Mouse (Mus musculus): ENCODE results near the gene Fcrla. TPM values are rescaled to one million over a fixed set of nuclear protein-coding genes. Genes with fewer than 3 reads are reported as not detected.
A peak's percentile ranks its signal among the peaks of the same experiment; 100 is the strongest.
"Not testable (repeated sequence)": the region's sequence is repeated elsewhere in the genome, so short reads cannot be mapped to it uniquely, and the experiment has no call there.

Fcrla gene
- not detected for total RNA-seq (2021)
- long read RNA-seq, experiment 1 = 0 reads
- long read RNA-seq, experiment 2 = 0 reads

DNA sequence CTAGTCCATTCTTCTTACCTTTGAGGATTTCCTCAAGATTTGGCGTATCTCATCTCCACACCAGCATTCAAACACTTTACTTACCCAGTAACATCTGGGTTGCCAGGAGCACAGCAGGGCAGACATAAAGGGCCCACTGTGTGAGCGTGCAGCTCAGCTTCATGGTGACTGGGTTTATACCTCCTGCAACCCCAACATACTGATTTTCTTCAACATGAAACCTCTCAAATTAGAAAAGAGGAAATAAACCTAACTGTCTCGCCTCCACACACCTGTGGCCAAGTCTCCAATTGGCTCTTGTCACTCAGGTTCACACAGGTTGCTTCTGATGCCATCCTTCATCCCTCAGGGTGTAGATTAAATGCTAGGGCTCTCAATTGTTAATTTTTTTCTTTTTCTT is at the start of gene Fcrla:
Gene Fcrla, minus strand, starts transcription at position 206 of the 400 bp plus-strand sequence.
- DNase-seq = no peak
- no peak within 1 kb of the TSS for H3K4me3 ChIP-seq
- TF ChIP-seq CTCF (IDR thresholded peaks at IDR 0.05) = no peak
- intact Hi-C loops (cut with DNase I) = no loop called here
- no peak within 1 kb of the TSS for H3K27ac ChIP-seq

DNA sequence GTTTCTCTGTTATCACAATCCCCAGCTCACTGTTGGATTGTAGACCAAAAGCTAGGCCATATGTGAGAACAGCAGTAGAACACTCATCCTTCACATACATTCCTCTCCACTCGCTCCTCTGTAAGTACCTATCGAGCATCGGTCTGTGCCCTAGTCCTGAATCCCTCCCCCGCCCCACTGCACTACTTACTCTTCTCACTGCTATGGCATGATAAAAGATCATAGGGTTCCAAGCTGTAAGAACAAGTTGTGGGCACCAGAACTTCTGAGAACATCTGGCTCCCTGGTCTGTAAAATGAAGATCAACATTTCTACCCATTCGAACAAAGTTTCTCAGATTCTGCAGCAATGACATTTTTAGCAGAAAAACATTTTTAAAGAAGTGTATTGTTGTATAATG is 49.1 kb upstream of the Fcrla start, which contains the start of gene Fcgr2b:
Gene Fcgr2b, minus strand, starts transcription at position 101 of the 400 bp plus-strand sequence.
- intact Hi-C loops (cut with DNase I) = no loop called here
- H3K27ac ChIP-seq = peak within 1 kb of the TSS; percentile 32
- TF ChIP-seq CTCF (IDR thresholded peaks at IDR 0.05) = no peak
- peak within 1 kb of the TSS; percentile 41 for H3K4me3 ChIP-seq
- DNase-seq = no peak

DNA sequence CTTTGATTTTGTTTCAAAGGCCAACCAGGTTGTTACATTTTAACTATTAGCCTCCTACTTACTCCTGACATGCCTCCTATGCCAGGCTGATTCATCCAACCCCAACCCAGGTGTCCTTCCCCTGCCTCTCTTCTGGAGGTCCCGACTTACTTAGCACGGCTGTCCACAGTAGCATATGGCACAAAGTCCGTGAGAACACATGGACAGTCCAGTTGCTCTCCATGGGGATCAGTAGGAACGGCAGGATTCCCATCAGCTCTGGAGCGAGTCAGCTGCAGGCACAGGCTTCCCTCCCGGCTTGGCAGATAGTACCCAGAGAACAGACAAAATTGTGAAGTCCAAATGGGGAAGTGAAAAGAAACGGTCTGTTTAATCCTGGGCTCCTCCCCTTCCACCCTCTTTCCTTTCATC is 48.4 kb upstream of the Fcrla start:
- DNase-seq = peak; percentile 27
- intact Hi-C loops (cut with DNase I) = no loop called here
- peak overlapping the region; percentile 41 for H3K4me3 ChIP-seq
- TF ChIP-seq CTCF (IDR thresholded peaks at IDR 0.05) = no peak
- H3K27ac ChIP-seq = peak overlapping the region; percentile 32

DNA sequence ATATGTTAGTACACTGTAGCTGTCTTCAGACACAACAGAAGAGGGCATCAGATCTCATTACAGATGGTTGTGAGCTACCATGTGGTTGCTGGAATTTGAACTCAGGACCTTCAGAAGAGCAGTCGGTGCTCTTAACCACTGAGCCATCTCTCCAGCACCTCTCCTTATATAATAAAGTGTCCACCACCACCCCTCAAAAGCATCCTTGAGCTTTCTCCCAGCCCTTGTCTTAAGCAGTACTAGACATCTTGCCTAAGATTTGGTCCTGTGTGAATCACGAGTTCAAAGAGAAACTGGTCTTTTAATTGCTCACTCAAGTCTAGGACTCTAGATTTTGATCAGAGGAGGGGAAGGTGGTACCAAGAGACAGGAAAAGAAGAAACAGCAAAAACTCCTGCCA is 48.0 kb upstream of the Fcrla start:
- Histone ChIP-seq H3K27ac (peak overlapping the region; percentile 32), H3K4me3 (peak overlapping the region; percentile 41)
- intact Hi-C loops (cut with DNase I) = not testable (repeated sequence)

DNA sequence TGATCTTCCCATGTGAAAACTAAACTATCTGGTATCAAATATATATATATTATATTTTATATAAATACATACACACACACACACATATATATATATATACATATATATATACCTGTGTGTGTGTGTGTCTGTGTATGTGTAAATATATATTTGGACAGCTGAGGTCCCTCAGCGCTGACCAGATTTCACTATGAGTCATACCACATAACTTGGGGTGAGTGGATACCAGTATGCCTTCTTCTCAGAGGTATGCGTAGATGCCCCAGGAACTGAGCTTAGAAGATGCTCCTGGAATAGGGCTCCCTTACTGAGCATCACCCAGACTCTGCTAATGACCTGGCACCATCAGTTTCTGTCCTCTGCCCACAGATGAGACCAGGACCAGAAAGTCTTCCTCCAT is 47.4 kb upstream of the Fcrla start:
- Histone ChIP-seq H3K27ac (no peak overlapping the region), H3K4me3 (peak overlapping the region; percentile 41)
- intact Hi-C loops (cut with DNase I) = no loop called here
- DNase-seq = no peak
- TF ChIP-seq CTCF (IDR thresholded peaks at IDR 0.05) = no peak

More for the DNA sequence above, 48.0 kb upstream of the Fcrla start:
- not testable (repeated sequence) for DNase-seq

DNA sequence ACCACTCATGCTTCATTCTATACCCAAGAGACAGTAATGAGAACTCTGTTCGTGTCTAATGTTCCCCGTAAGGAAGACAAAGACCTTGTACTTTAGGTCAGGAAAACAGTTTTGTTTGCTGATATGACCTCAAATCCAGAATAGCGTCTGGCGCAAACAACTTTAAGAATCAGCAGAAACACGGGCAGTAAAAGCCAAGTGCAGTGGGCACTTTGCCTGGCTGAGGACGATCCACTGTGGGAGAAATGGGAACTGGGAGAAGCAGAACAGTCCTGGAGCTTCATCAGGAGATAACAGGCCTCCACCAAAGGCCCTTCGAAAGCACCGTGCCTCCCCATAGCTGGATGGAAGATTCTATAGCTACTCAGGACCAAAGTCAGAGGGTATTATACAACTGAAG is 46.8 kb upstream of the Fcrla start:
- no peak for DNase-seq
- TF ChIP-seq CTCF (IDR thresholded peaks at IDR 0.05) = no peak
- 0 out of 2 replicates have a peak overlapping the region, but pooled peaks have one; percentile 3 for H3K4me3 ChIP-seq
- intact Hi-C loops (cut with DNase I) = no loop called here
- H3K27ac ChIP-seq = no peak overlapping the region

DNA sequence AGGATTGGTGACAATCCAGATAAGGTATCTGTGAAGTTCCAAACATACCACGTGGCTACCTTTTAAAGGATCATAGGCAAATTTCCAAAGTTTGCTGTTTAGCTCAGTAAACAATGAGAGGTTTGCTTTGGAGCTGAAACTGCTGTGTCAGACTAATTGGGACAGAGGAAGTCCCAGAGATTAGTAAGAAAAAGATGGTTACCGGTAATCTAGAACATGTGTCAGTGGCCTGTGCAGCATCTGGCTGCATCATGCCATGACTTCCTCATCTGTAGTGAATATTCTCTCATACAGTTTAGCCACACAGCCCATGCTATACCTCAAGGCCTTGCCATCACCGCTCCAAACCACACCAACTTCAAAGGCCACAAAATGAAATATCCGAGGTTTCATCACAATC is 45.6 kb upstream of the Fcrla start:
- TF ChIP-seq CTCF (IDR thresholded peaks at IDR 0.05) = no peak
- peak overlapping the region; percentile 7; the same call in 1 of the 2 replicates for H3K4me3 ChIP-seq
- DNase-seq = no peak
- intact Hi-C loops (cut with DNase I) = no loop called here
- H3K27ac ChIP-seq = no peak overlapping the region

DNA sequence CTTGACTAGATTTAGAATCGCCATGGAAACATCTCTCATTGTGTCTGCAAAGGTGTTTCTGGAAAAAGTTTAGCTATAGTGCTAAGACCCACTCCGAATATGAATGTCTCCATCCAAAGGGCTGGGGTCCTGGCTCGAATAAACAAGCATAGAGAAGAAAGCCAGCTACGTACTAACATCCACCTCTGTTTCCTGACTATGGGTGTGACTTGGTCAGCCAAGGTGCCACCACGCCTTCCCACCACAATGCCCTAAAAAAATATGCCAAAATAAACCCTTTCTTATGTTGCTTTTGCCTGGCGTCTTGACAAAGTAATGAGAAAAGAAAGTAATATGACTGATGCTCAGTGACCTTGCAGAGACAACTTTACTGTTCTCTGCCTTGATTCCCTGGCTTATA is 45.1 kb upstream of the Fcrla start:
- no peak for DNase-seq
- Histone ChIP-seq H3K4me3 (no peak overlapping the region), H3K27ac (no peak overlapping the region)
- intact Hi-C loops (cut with DNase I) = no loop called here
- TF ChIP-seq CTCF (IDR thresholded peaks at IDR 0.05) = no peak

DNA sequence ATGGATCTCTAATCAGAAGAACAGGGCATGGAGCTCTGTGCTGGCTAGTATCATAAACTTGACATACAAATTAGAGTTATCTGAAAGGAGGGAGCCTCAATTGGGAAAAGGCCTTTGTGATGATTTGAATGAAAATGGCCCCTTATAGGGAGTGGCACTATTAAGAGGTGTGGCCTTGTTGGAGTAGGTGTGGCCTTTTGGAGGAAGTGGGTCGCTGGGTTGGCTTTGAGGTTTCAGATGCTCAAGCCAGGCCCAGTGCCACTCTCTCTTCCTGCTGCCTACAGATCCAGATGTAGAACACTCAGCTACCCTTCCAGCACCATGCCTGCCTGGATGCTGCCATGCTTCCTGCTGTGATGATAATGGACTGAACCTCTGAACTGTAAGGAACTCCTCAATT is 41.2 kb upstream of the Fcrla start:
- intact Hi-C loops (cut with DNase I) = no loop called here
- DNase-seq = no peak

DNA sequence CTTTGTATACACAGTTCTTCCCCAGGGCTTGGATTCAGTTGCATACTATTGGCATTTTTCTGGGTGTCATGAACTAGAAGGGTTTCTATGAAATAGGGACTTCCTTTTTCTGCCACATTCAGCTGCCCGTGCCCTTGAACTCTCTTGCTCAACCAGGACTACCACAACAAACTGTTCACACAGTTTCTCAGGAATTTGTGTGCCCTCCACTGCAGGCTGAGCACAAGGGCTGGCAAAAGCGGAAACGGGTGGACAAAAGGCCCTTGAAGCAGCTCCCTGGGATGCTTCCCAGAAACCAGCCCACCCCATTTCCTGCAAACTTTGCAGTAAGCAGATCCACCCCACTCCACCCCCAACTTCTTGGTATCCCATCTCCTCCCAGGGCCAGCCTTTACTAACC is 40.2 kb upstream of the Fcrla start:
- peak; percentile 26 for DNase-seq
- TF ChIP-seq CTCF (IDR thresholded peaks at IDR 0.05) = no peak
- intact Hi-C loops (cut with DNase I) = no loop called here
- no peak overlapping the region for H3K4me3 ChIP-seq
- H3K27ac ChIP-seq = no peak overlapping the region

More for the DNA sequence above, 41.2 kb upstream of the Fcrla start:
- TF ChIP-seq CTCF (IDR thresholded peaks at IDR 0.05) = no peak
- no peak overlapping the region for H3K4me3 ChIP-seq
- no peak overlapping the region for H3K27ac ChIP-seq

DNA sequence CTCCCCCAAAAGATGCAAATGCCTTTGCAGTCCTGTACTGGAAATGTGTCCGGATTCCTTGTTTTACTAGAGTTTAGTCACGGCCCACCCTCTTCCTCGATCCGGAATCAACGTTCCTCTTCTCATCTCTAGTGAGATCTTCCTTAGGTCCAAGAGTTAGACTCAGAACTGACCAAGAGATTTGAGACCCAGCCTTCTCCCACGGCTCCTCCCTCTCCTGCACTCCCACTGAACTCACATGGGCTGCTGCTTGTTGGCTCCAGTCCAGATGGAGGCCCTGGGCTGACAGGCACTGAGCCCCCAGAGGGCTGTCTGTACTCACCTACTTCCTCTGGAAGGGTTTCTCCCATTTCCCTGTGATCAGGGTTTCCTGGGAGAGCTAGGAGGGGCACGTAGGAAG is 35.7 kb upstream of the Fcrla start:
- no peak overlapping the region for H3K27ac ChIP-seq
- intact Hi-C loops (cut with DNase I) = no loop called here

DNA sequence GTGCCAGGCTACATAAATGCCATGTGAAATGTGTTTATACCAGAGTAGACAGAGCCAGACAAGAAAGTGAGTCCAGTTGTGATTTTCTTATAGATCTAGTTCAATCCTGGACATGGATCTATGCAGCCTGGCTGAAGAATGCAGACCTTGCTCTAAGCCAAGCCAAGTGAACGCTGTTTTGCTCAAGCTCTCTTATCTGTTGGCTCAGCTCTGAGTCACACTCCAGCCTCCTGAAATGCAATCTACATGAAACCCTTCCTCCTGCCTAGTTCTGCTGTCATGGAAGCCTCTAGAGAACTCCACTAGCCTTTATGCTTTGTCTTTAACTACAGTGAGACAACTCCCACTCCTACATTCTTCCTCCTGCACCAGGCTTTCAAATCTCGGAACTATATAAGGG is 34.9 kb upstream of the Fcrla start:
- intact Hi-C loops (cut with DNase I) = no loop called here
- no peak for TF ChIP-seq CTCF (IDR thresholded peaks at IDR 0.05)
- no peak for DNase-seq
- H3K27ac ChIP-seq = no peak overlapping the region
- no peak overlapping the region for H3K4me3 ChIP-seq

More for the DNA sequence above, 35.7 kb upstream of the Fcrla start:
- TF ChIP-seq CTCF (IDR thresholded peaks at IDR 0.05) = no peak
- H3K4me3 ChIP-seq = no peak overlapping the region
- no peak for DNase-seq

DNA sequence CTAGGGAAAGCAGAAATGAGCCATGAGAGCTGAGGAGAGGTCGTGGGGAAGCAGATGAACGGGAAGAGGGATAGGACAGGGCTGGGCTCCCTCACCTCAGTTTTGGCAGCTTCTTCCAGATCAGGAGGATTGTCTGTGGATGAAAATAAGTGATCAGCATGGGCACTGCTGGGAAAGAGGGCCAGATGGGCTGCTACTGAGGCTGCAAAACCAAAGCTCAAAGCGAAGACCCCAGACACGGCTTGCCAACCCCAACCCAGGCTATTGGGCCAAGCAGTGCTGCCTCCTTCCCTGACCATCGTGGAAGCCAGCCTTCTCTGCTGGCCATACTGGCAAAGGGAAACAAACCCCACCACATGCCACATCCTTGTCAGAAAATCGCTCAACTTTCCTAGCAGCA is 33.7 kb upstream of the Fcrla start:
- no peak overlapping the region for H3K4me3 ChIP-seq
- no peak overlapping the region for H3K27ac ChIP-seq
- TF ChIP-seq CTCF (IDR thresholded peaks at IDR 0.05) = no peak
- DNase-seq = no peak
- intact Hi-C loops (cut with DNase I) = no loop called here

DNA sequence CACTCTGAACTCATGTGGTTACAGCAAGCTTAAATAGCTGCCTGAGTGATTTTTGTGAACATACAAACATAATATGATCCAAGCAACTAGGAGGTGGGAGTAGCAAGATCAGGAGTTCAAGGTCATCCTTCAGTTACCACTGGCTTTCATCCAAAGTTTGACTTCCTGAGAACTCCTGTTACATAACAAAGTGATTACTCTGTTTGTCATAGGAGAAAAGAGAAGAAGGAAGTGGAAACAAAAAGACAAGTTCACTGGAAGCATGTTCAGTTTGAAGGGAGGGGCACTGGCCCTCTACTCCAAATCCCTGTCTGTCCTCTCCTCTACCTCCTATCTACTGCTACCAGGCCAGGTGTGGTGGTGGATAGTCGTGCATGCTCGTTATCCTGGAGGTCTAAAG is 32.4 kb upstream of the Fcrla start:
- H3K27ac ChIP-seq = no peak overlapping the region
- H3K4me3 ChIP-seq = no peak overlapping the region
- DNase-seq = no peak
- intact Hi-C loops (cut with DNase I) = no loop called here
- TF ChIP-seq CTCF (IDR thresholded peaks at IDR 0.05) = no peak
